Mouse (Mus musculus): ENCODE data around the gene 4930503B20Rik.

- TF ChIP-seq POLR2A (IDR thresholded peaks at IDR 0.05; ENCODE audit: extremely low read depth, insufficient read depth, low read length) (no peak), CTCF (IDR thresholded peaks at IDR 0.05; ENCODE audit: extremely low read depth, insufficient read depth, low read length) (no peak)
These were observed 36.1 kb upstream of the 4930503B20Rik start for GRCm38 (mm10) chr3:146687121-146687725.
